Mouse (Mus musculus) heart, embryonic 11.5 days (tissue): ENCODE measurements around the gene Clip2. TPM values are rescaled to one million over a fixed set of nuclear protein-coding genes. Genes with fewer than 3 reads are reported as not detected.

Experiments
- ATAC-seq: fragments of 200-750 bp; cut with Nextera tagmentation; replicated peaks from 2 replicates; pipeline ENCODE4 v1.8.0; 2017; ENCODE audit warnings: moderate library complexity; ENCODE audit not compliant: insufficient number of reproducible peaks, low FRiP score, low TSS enrichment
- H3K27ac ChIP-seq: fragments of 300-500 bp; sonication (generic); 2 replicates; pipeline ENCODE4 v1.5.1; 2014; ENCODE audit warnings: mild to moderate bottlenecking, low read depth, low read length
- H3K27me3 ChIP-seq: fragments of 300-500 bp; sonication (generic); 2 replicates; pipeline ENCODE4 v1.6.1; 2014; ENCODE audit warnings: mild to moderate bottlenecking, low read length, mixed read lengths; ENCODE audit not compliant: control insufficient read depth, insufficient read depth
- H3K36me3 ChIP-seq: fragments of 300-500 bp; sonication (generic); 2 replicates; pipeline ENCODE4 v1.6.1; 2014; ENCODE audit warnings: mild to moderate bottlenecking, low read length, moderate library complexity, mixed read lengths; ENCODE audit not compliant: control insufficient read depth, insufficient read depth
- H3K4me1 ChIP-seq: fragments of 300-500 bp; sonication (generic); 2 replicates; pipeline ENCODE4 v1.6.1; 2014; ENCODE audit warnings: low read length; ENCODE audit not compliant: control insufficient read depth, insufficient read depth
- H3K4me2 ChIP-seq: fragments of 300-500 bp; sonication (generic); 2 replicates; pipeline ENCODE4 v1.6.1; 2014; ENCODE audit warnings: mild to moderate bottlenecking, moderate library complexity
- H3K4me3 ChIP-seq: fragments of 300-500 bp; sonication (generic); 2 replicates; pipeline ENCODE4 v1.5.1; 2014; ENCODE audit warnings: low read depth, low read length
- H3K9ac ChIP-seq: fragments of 300-500 bp; sonication (generic); 2 replicates; pipeline ENCODE4 v1.6.1; 2014; ENCODE audit warnings: mild to moderate bottlenecking, low read depth, low read length, moderate library complexity
- H3K9me3 ChIP-seq: fragments of 300-500 bp; sonication (generic); replicated peaks from 2 replicates; pipeline ENCODE4 v1.6.1; 2016; ENCODE audit warnings: low read length; ENCODE audit not compliant: control insufficient read depth
- WGBS: fragments of 180-500 bp; shearing (Covaris S2); extraction: QIAGEN DNeasy Blood & Tissue Kit; methylation state at CpG from one replicate; pipeline ENCODE4 v1.1.7; 2014; ENCODE audit not compliant: insufficient replicate concordance; 5-methylcytosine and 5-hydroxymethylcytosine counted together
- polyA plus RNA-seq: library from polyadenylated mRNA; unstranded; fragments of >200 nt; fragmentation: Nextera tagmentation; extraction: Ambion mirVana; gene quantifications from 2 replicates; pipeline ENCODE4 v1.2.1, GENCODE M21; 2014

The Clip2 gene
- polyA plus RNA-seq, 1 experiment from 2014 or later = 1.7 TPM

GRCm38 (mm10) chr5:134462731-134463130 lies 89.5 kb downstream of the Clip2 start:
- Histone ChIP-seq H3K27me3 (no peaks in the 10 kb centered on the region), H3K9me3 (no peaks in the 10 kb centered on the region), H3K27ac (no peak overlapping the region), H3K4me2 (no peak overlapping the region), H3K36me3 (no peaks in the 10 kb centered on the region), H3K4me3 (no peak overlapping the region), H3K4me1 (peaks cover 4% of the 10 kb centered on the region; the same call in 1 of the 2 replicates), H3K9ac (no peak overlapping the region)
- 72% methylated on average over 8 of the region's 8 CpGs for WGBS
- no peak for ATAC-seq

- H3K36me3 ChIP-seq = no peaks in the 10 kb centered on the region
- no peak overlapping the region for H3K9ac ChIP-seq
- WGBS = 80% methylated on average over 2 of the region's 2 CpGs
- H3K27me3 ChIP-seq = no peaks in the 10 kb centered on the region
- H3K4me2 ChIP-seq = no peak overlapping the region
- peaks cover 4% of the 10 kb centered on the region; the same call in 1 of the 2 replicates for H3K4me1 ChIP-seq
- H3K4me3 ChIP-seq = no peak overlapping the region
- no peak for ATAC-seq
- H3K9me3 ChIP-seq = no peaks in the 10 kb centered on the region
- no peak overlapping the region for H3K27ac ChIP-seq
These were observed 89.9 kb downstream of the Clip2 start for GRCm38 (mm10) chr5:134462316-134462715.

- H3K27me3 ChIP-seq = no peaks in the 10 kb centered on the region
- 90% methylated on average over 4 of the region's 4 CpGs for WGBS
- H3K9ac ChIP-seq = no peak overlapping the region
- no peaks in the 10 kb centered on the region for H3K9me3 ChIP-seq
- no peaks in the 10 kb centered on the region for H3K36me3 ChIP-seq
- no peak for ATAC-seq
- no peak overlapping the region for H3K4me3 ChIP-seq
- no peak overlapping the region for H3K4me2 ChIP-seq
- H3K4me1 ChIP-seq = no peaks in the 10 kb centered on the region
- H3K27ac ChIP-seq = no peak overlapping the region
These were observed 91.7 kb downstream of the Clip2 start for GRCm38 (mm10) chr5:134460546-134460945.

GRCm38 (mm10) chr5:134459096-134459495 lies 93.1 kb downstream of the Clip2 start:
- Histone ChIP-seq H3K27ac (no peak overlapping the region), H3K4me2 (no peak overlapping the region), H3K4me1 (peaks cover 13% of the 10 kb centered on the region), H3K9ac (no peak overlapping the region), H3K9me3 (no peaks in the 10 kb centered on the region), H3K27me3 (no peaks in the 10 kb centered on the region), H3K4me3 (no peak overlapping the region), H3K36me3 (no peaks in the 10 kb centered on the region)
- 84% methylated on average over 7 of the region's 7 CpGs for WGBS
- no peak for ATAC-seq

GRCm38 (mm10) chr5:134458416-134458815 lies 93.8 kb downstream of the Clip2 start:
- Histone ChIP-seq H3K9me3 (no peaks in the 10 kb centered on the region), H3K4me1 (peaks cover 17% of the 10 kb centered on the region), H3K4me3 (no peak overlapping the region), H3K9ac (no peak overlapping the region), H3K27me3 (no peaks in the 10 kb centered on the region), H3K27ac (no peak overlapping the region), H3K36me3 (no peaks in the 10 kb centered on the region), H3K4me2 (no peak overlapping the region)
- ATAC-seq = no peak
- 92% methylated on average over 3 of the region's 3 CpGs for WGBS

GRCm38 (mm10) chr5:134457371-134457770 lies 94.9 kb downstream of the Clip2 start:
- peaks cover 17% of the 10 kb centered on the region for H3K4me1 ChIP-seq
- H3K9ac ChIP-seq = no peak overlapping the region
- H3K4me3 ChIP-seq = no peak overlapping the region
- H3K27ac ChIP-seq = no peak overlapping the region
- no peaks in the 10 kb centered on the region for H3K9me3 ChIP-seq
- no peaks in the 10 kb centered on the region for H3K27me3 ChIP-seq
- 0 out of 2 replicates have a peak, but pooled peaks cover under 1% of the 10 kb centered on the region for H3K36me3 ChIP-seq
- 92% methylated on average over 2 of the region's 2 CpGs for WGBS
- no peak for ATAC-seq
- H3K4me2 ChIP-seq = peak overlapping the region; percentile 91; the same call in 1 of the 2 replicates

GRCm38 (mm10) chr5:134456503-134456962 lies 95.7 kb downstream of the Clip2 start, which contains the start of gene Gtf2ird1:
Gtf2ird1 (minus strand) TSS chr5:134456716.
- H3K4me2 ChIP-seq = peak within 1 kb of the TSS; percentile 91
- H3K27ac ChIP-seq = peak within 1 kb of the TSS; percentile 89
- peak; percentile 53; the same call in 1 of the 2 replicates for ATAC-seq
- peaks cover 6% of the 10 kb centered on the region; the same call in 1 of the 2 replicates for H3K36me3 ChIP-seq
- no peaks in the 10 kb centered on the region for H3K27me3 ChIP-seq
- peaks cover 17% of the 10 kb centered on the region for H3K4me1 ChIP-seq
- peak within 1 kb of the TSS; percentile 86 for H3K9ac ChIP-seq
- WGBS = 1% methylated on average over 43 of the region's 44 CpGs
- H3K4me3 ChIP-seq = peak within 1 kb of the TSS; percentile 78
- no peaks in the 10 kb centered on the region; the same call in 1 of the 2 replicates for H3K9me3 ChIP-seq

- Histone ChIP-seq H3K9ac (peak overlapping the region; percentile 86), H3K36me3 (peaks cover 6% of the 10 kb centered on the region; the same call in 1 of the 2 replicates), H3K27ac (peak overlapping the region; percentile 89), H3K4me2 (peak overlapping the region; percentile 91), H3K4me3 (peak overlapping the region; percentile 78), H3K4me1 (peaks cover 17% of the 10 kb centered on the region), H3K9me3 (no peaks in the 10 kb centered on the region; the same call in 1 of the 2 replicates), H3K27me3 (no peaks in the 10 kb centered on the region)
- WGBS = 0% methylated on average over 17 of the region's 17 CpGs
- peak; percentile 71 for ATAC-seq
These were observed 96.3 kb downstream of the Clip2 start for GRCm38 (mm10) chr5:134455914-134456423.
